Mouse (Mus musculus) stomach, postnatal 0 days (tissue): ENCODE measurements at regions not wholly inside any gene's neighbourhood (a gene's known extent, or its start where the extent isn't known, plus 50 kb on each side); places are given as distances from the start of the nearest gene placed in this dataset.

Source experiments
- CTCF ChIP-seq: IDR thresholded peaks from 2 replicates; pipeline ENCODE4 v1.5.1; 2016; ENCODE audit warnings: antibody characterized with exemption, low read depth, mild to moderate bottlenecking, moderate library complexity
- EP300 ChIP-seq: optimal IDR thresholded peaks from 2 replicates; pipeline ENCODE3; 2016; ENCODE audit warnings: antibody characterized with exemption

GRCm38 (mm10) chr8:86324542-86324941 lies 255.9 kb downstream of the Abcc12 start:
- TF ChIP-seq CTCF, result no peak
- TF ChIP-seq EP300, result no peak
